Mouse (Mus musculus): ENCODE measurements around the gene Gpcpd1. TPM values are rescaled to one million over a fixed set of nuclear protein-coding genes. Genes with fewer than 3 reads are reported as not detected.
"Not testable (repeated sequence)": the region's sequence is repeated elsewhere in the genome, so short reads cannot be mapped to it uniquely, and the experiment has no call there.

The Gpcpd1 gene
- polyA plus RNA-seq (2017; shearing (Covaris generic)) = 10 to 100 TPM; 53.3 to 61.3 (median 53.8) TPM

GRCm38 (mm10) chr2:132587240-132587779, at the start of gene Gpcpd1:
Gene Gpcpd1 (minus strand): TSS chr2:132587729.
- ATAC-seq = no peak

DNA sequence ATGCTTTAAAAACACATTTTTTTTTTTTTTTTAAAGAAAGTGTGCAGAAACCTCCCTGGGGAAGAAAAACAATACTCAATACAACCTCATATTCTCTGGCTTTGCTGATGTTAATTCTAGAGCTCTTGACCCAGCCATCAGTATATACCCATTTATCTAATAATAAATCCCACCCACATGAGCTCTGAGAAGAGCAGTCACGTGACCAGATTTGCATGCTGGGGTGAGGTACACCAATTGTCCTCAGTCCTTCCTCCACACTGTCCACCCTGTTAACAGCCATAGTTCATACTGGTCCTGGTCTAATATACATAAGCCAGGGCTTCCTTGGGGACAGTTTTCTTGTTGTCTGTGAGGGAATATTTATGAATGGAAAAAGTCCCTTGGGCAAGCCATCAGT, 49.0 kb upstream of the Gpcpd1 start:
- no peak for ATAC-seq

- ATAC-seq = no peak
Observed at GRCm38 (mm10) chr2:132628626-132629025, 41.1 kb upstream of the Gpcpd1 start.

DNA sequence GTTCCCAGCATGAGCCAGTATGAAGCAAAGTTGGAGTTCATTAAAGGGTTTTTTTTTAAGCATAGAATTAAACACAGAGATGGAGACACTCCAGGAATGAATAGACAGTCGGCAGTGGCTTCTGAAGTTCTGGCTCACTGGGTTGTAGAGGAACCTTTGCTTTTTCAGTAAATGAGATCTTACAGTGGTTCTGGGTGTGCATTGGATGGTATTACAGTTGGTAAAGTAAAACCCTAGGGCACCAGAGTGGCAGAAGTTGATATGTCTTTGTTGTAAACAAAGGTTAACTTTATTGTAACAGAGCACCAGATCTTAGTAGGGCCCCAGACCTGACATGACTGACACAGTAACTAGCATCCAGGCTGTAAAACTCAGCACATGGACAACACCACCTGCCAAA, 35.6 kb upstream of the Gpcpd1 start:
- no peak for ATAC-seq

GRCm38 (mm10) chr2:132617693-132618092, 30.2 kb upstream of the Gpcpd1 start:
- ATAC-seq = no peak

GRCm38 (mm10) chr2:132613581-132614188, 26.2 kb upstream of the Gpcpd1 start:
- ATAC-seq = peak; percentile 92

- ATAC-seq = no peak
Observed at GRCm38 (mm10) chr2:132611551-132612233, 24.2 kb upstream of the Gpcpd1 start.

GRCm38 (mm10) chr2:132607141-132608093, 19.9 kb upstream of the Gpcpd1 start:
- peak; percentile 98 for ATAC-seq

- ATAC-seq = no peak
Observed at GRCm38 (mm10) chr2:132605795-132606563, 18.4 kb upstream of the Gpcpd1 start.

DNA sequence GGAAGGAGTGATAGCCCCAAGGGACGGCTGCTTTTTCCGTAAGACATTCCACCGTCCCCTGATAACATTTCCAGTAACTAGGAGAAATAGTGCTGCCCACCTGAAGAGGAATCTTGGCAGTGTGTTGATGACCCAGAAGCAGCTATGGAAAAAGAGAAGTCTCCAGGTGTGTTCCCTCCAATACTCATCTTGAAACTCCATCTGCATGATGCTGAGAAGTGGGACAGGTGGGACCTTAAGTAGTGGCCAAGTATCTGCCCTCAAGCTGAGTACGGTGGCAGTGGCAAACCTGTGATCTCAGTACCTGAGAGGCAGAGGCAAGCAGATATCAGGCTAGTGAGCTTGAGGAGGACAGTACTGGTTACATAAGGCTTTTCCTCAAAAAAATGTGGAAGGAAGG, 17.4 kb upstream of the Gpcpd1 start:
- ATAC-seq = no peak

DNA sequence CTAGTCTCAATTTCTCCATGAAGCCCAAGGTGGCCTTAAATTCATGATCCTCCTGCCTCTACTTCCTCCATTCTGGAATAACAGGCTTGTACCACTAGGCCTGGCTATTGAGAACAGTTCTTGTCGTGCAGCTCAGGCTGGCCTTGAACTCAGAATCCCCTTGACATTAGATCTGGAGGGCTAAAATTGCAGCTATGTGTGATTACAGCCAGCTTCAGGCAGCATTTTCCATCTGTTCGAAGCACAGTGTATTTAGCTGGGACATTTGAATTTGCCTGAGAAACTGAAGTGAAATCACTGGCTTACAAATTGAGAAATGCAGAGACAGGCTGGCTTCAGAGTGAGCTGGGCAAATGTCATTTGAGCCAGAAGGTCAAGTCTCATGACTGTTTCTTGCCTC, 16.2 kb upstream of the Gpcpd1 start:
- no peak for ATAC-seq

DNA sequence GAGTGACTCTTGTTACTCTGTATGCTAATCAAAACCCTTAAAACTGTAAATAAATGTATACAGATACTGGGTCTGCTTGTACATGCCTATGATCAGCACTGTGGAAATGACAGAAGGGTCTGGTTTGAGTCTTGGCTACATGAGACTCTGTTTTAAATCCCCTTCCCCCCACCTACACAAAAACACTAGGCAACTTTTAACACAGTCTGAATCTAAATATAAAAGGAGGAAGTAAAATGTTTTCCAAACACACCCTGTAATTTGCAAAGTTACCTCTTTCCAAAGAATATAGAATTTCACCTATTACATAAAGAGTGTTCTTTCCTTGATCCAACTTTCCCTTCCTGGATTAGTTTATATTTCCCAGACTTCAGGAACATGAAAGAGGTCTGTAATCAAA, 14.2 kb upstream of the Gpcpd1 start:
- ATAC-seq = no peak

GRCm38 (mm10) chr2:132600081-132600480, 12.6 kb upstream of the Gpcpd1 start:
- ATAC-seq = no peak

- no peak for ATAC-seq
Observed at GRCm38 (mm10) chr2:132599127-132599526, 11.6 kb upstream of the Gpcpd1 start.

DNA sequence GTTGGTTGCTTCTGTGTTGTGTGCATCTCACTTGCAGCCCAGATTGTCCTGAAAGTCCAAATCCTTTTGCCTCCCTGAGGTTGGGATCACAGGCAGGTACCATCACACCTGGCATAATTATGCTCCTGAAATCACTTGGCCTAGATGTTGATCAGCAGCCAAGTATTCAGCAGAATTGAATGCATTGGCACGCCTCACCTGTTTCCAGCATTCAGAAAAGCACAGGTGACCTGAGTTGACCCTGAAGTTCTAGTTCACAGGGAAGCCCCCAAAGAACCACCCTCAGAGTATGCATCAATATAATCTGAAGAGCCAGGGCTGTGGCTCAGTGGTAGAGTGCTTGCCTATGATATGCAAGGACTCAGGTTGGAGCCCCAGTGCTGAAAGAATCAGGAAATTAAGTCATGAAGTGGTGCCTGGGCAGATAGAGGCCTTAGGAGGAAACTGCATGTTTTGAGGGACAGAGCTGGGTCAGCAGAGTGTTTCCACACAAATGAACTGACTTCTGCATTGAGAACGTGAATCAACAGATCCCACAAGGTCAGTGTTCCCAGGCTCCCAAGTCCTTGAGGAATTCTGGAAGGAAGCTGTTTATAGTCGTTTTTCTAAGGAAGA, 10.4 kb upstream of the Gpcpd1 start:
- ATAC-seq = no peak

GRCm38 (mm10) chr2:132597226-132597625, 9.7 kb upstream of the Gpcpd1 start:
- peak; percentile 56 for ATAC-seq

DNA sequence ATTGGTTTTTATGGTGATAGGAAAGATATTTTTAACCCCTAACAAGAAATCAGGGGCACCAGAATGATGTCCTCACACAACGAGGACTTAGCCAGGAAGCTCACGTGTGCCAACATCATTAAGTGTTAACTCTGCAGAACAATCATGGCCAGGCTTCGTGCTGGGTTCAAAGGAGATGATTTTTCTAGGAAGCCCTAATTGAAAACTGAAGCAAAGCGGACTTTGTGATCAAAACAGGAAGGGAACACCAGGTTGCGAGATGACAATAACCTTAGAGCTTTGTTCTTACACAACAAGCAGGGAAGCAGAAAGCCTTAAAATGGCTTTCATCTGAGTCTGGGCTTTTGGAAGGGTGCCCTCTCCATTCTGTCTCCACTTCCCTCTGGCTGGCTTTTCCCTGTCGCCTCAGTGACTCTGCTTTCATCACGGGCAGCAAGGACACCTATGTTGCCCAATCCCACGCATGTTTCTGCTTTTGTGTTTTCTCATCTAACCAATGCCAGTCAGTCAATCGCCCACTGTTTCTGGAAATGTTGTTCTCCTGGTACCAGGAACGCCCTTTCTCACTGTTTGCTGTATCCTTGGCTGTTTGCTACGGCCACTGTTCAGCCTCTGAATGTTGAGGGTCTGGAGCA, 8.2 kb upstream of the Gpcpd1 start:
- ATAC-seq = no peak

DNA sequence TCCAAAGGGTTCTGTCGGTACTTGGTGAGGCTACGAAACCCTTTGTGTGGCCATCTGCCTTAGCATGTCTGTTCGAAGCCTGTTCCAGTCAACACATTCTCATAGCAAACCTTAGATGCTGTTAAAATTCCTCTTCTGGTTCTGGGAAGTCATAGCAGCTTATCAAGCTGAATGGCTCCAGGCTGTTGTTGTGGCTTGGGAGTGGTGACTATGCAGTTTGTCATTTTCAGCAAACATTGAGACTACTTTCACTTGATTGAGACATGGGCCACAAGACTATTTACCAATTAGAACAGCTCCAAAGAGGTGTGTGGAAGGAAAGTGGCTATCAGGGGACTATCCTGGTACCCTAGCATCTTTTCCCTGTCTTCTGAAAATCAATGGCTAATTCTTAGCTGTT, 4.6 kb upstream of the Gpcpd1 start:
- ATAC-seq = no peak

DNA sequence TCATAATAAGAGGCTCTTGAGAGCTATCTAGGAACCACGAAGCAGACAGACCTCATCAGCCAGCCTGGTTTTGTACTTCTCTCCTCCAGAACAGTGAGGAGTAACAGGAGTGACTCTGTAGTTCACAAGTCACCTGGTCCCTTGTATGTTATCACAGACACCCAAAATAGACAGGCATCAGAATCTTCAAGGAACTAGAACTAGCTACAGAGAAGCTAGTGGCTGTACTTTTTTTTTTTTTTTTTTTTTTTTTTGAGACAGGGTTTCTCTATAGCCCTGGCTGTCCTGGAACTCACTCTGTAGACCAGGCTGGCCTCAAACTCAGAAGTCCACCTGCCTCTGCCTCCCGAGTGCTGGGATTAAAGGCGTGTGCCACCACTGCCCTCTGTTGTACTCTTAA, 4.0 kb upstream of the Gpcpd1 start:
- ATAC-seq = not testable (repeated sequence)

DNA sequence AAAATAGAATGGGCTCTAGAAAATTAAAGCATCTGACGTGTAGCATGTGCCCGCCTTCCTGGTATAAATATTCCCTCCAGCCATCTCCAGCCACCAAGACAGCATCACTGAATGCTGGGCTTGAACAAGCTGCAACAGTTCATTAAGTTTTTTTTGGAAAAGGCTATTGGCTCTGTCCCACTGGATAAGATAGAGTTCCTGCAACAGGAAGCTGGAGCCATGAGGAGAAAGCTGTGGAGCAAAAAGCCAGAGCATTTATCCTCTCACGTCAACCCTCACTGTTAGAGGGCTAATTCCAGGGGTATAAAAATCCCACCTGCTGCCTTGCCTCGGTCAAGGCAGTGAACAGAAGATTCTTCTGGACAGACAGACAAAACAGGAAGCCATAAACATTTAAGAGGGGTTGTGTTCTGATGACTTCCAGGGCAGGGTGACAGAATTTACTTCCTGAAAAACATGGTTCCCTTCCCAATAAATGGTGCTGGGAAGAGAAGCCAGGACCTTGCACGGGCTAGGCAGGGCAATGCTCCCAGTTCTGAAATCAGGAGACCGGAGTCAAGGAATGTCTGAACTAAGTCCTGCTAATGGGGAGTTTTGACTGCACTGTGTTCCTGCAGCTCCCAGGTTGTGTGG, 2.5 kb upstream of the Gpcpd1 start:
- ATAC-seq = no peak

GRCm38 (mm10) chr2:132586006-132586405, 1.5 kb downstream of the Gpcpd1 start:
- ATAC-seq = no peak

Measured in inflammation-experienced regulatory T-cells, adult 6 months (primary cell).